Mouse (Mus musculus): ENCODE results near the gene Olfr1395. TPM values are rescaled to one million over a fixed set of nuclear protein-coding genes. Genes with fewer than 3 reads are reported as not detected.

Gene Olfr1395
- polyA plus RNA-seq (2014; fragmentation: Illumina TruSeq; extraction: RNeasy Lipid Tissue Mini Kit (QIAGEN cat#74804); ENCODE audit: low read depth, low replicate concordance) = not detected

DNA sequence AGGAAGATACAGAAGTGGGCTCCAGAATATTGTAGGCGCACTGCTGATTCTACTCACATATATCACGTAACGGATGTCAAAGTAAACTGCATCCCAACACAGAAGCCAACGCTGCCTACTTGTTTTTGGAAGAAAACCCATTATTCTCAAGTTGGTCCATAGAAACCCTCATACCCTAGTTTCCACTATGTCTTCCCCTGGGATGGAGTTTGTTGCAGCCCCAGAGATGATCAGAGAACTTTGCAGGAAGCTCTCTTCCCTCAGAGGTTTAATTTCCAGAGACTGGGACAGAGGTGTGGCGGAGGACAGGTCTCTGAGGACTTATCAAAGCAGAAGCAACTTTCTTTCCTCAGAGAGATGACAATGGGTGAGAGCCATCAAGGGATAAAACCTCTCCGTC lies at the start of gene Olfr1395:
Olfr1395 (plus strand) TSS at position 301 of the 400 bp plus-strand sequence.

DNA sequence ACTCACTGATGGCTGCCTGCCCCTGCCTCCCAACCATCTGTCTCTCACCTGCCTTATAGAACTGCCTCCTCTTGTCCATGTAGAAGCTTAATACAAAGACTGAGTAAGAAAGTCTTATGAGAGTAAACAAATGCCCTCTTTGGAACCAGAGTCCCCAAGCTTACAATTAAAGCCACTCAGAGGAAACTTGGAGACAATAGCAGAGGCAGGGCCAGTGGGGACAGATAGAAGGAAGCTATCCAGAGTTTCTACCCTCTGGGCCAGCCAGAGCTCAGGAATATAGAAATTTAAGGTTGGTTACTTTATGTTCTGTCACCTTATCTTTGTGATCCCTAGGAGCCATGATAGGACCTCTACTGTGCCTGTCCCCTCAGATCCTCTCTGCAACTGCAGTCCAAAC lies 27.3 kb upstream of the Olfr1395 start, which contains the start of gene Olfr1396:
Olfr1396 (minus strand) TSS at position 101 of the 400 bp plus-strand sequence.

DNA sequence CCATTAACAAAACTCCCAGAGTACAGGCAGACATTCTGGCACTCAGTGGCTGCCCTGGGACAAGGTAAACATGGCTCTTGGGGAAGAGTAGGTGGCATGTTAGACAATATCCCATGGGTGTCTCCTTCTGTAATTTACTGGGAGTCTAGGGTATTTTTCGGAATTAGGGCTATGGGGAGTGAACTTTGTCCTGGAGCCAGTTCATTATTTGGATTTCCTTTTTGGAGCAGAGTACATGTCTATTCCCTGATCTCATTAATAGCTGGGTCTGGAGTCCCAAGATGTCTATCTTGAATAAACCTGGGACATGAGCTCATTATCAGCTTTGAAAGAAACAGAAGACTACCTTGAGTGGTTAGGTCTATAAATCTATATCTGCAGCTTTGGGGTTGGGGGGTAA lies 12.0 kb downstream of the Olfr1395 start, which contains the start of gene Olfr1394:
Olfr1394 (plus strand) TSS at position 301 of the 400 bp plus-strand sequence.

GRCm38 (mm10) chr11:49186955-49187488 lies 44.9 kb downstream of the Olfr1395 start, which contains the start of gene Btnl9:
Gene Btnl9 (minus strand): TSS chr11:49187159.

Other genes with a start within 250 kb of the Olfr1395 start
- 0.97 TPM for gene Gm5431, start 240.1 kb upstream of the Olfr1395 start, polyA plus RNA-seq (2014; fragmentation: Illumina TruSeq; extraction: RNeasy Lipid Tissue Mini Kit (QIAGEN cat#74804); ENCODE audit: low read depth, low replicate concordance)
- gene Psme2b, start 196.1 kb upstream of the Olfr1395 start, polyA plus RNA-seq (2014; fragmentation: Illumina TruSeq; extraction: RNeasy Lipid Tissue Mini Kit (QIAGEN cat#74804); ENCODE audit: low read depth, low replicate concordance) = 2.3 TPM
- 0.49 TPM for gene Olfr56, start 163.4 kb upstream of the Olfr1395 start, polyA plus RNA-seq (2014; fragmentation: Illumina TruSeq; extraction: RNeasy Lipid Tissue Mini Kit (QIAGEN cat#74804); ENCODE audit: low read depth, low replicate concordance)
- 2.4 TPM for gene 9930111J21Rik1, start 162.9 kb upstream of the Olfr1395 start, polyA plus RNA-seq (2014; fragmentation: Illumina TruSeq; extraction: RNeasy Lipid Tissue Mini Kit (QIAGEN cat#74804); ENCODE audit: low read depth, low replicate concordance)
- gene Gm12185, start 150.0 kb upstream of the Olfr1395 start, polyA plus RNA-seq (2014; fragmentation: Illumina TruSeq; extraction: RNeasy Lipid Tissue Mini Kit (QIAGEN cat#74804); ENCODE audit: low read depth, low replicate concordance) = 0.49 TPM
- 20.9 TPM for gene Tgtp1, start 148.1 kb upstream of the Olfr1395 start, polyA plus RNA-seq (2014; fragmentation: Illumina TruSeq; extraction: RNeasy Lipid Tissue Mini Kit (QIAGEN cat#74804); ENCODE audit: low read depth, low replicate concordance)
- gene 9930111J21Rik2, start 91.0 kb upstream of the Olfr1395 start, polyA plus RNA-seq (2014; fragmentation: Illumina TruSeq; extraction: RNeasy Lipid Tissue Mini Kit (QIAGEN cat#74804); ENCODE audit: low read depth, low replicate concordance) = 12.1 TPM
- gene Tgtp2, start 78.1 kb upstream of the Olfr1395 start, polyA plus RNA-seq (2014; fragmentation: Illumina TruSeq; extraction: RNeasy Lipid Tissue Mini Kit (QIAGEN cat#74804); ENCODE audit: low read depth, low replicate concordance) = 15.1 TPM
- 7.9 TPM for gene Ifi47, start 65.7 kb upstream of the Olfr1395 start, polyA plus RNA-seq (2014; fragmentation: Illumina TruSeq; extraction: RNeasy Lipid Tissue Mini Kit (QIAGEN cat#74804); ENCODE audit: low read depth, low replicate concordance)
- gene Olfr1396, start 27.4 kb upstream of the Olfr1395 start, polyA plus RNA-seq (2014; fragmentation: Illumina TruSeq; extraction: RNeasy Lipid Tissue Mini Kit (QIAGEN cat#74804); ENCODE audit: low read depth, low replicate concordance) = 2.2 TPM
- not detected for gene Olfr1394, start 12.1 kb downstream of the Olfr1395 start, polyA plus RNA-seq (2014; fragmentation: Illumina TruSeq; extraction: RNeasy Lipid Tissue Mini Kit (QIAGEN cat#74804); ENCODE audit: low read depth, low replicate concordance)
- gene Btnl9, start 44.9 kb downstream of the Olfr1395 start, polyA plus RNA-seq (2014; fragmentation: Illumina TruSeq; extraction: RNeasy Lipid Tissue Mini Kit (QIAGEN cat#74804); ENCODE audit: low read depth, low replicate concordance) = 20.0 TPM
- 91.5 TPM for gene Zfp62, start 61.0 kb downstream of the Olfr1395 start, polyA plus RNA-seq (2014; fragmentation: Illumina TruSeq; extraction: RNeasy Lipid Tissue Mini Kit (QIAGEN cat#74804); ENCODE audit: low read depth, low replicate concordance)
- gene Mgat1, start 101.9 kb downstream of the Olfr1395 start, polyA plus RNA-seq (2014; fragmentation: Illumina TruSeq; extraction: RNeasy Lipid Tissue Mini Kit (QIAGEN cat#74804); ENCODE audit: low read depth, low replicate concordance) = 38.5 TPM
- gene Olfr1393, start 136.0 kb downstream of the Olfr1395 start, polyA plus RNA-seq (2014; fragmentation: Illumina TruSeq; extraction: RNeasy Lipid Tissue Mini Kit (QIAGEN cat#74804); ENCODE audit: low read depth, low replicate concordance) = 1.4 TPM
- 0.24 TPM for gene Olfr1392, start 143.0 kb downstream of the Olfr1395 start, polyA plus RNA-seq (2014; fragmentation: Illumina TruSeq; extraction: RNeasy Lipid Tissue Mini Kit (QIAGEN cat#74804); ENCODE audit: low read depth, low replicate concordance)
- gene Olfr10, start 162.5 kb downstream of the Olfr1395 start, polyA plus RNA-seq (2014; fragmentation: Illumina TruSeq; extraction: RNeasy Lipid Tissue Mini Kit (QIAGEN cat#74804); ENCODE audit: low read depth, low replicate concordance) = not detected
- gene Olfr1391, start 180.5 kb downstream of the Olfr1395 start, polyA plus RNA-seq (2014; fragmentation: Illumina TruSeq; extraction: RNeasy Lipid Tissue Mini Kit (QIAGEN cat#74804); ENCODE audit: low read depth, low replicate concordance) = not detected
- gene Olfr1390, start 192.9 kb downstream of the Olfr1395 start, polyA plus RNA-seq (2014; fragmentation: Illumina TruSeq; extraction: RNeasy Lipid Tissue Mini Kit (QIAGEN cat#74804); ENCODE audit: low read depth, low replicate concordance) = not detected

Measured in kidney, adult 10 weeks (tissue).